Mouse (Mus musculus) ES-E14 (cell line): Measurements from ENCODE around the gene Nav2. TPM values are rescaled to one million over a fixed set of nuclear protein-coding genes. Genes with fewer than 3 reads are reported as not detected.

Experiments
- DNase-seq: peaks from one replicate; pipeline ENCODE4 v3.0.0-alpha.2; 2013; ENCODE audit warnings: low read depth, low spot score
- H3K27ac ChIP-seq: 2 replicates; pipeline ENCODE4 v1.5.1; 2012; ENCODE audit warnings: low read depth, mild to moderate bottlenecking, low read length, moderate library complexity, mixed read lengths; ENCODE audit not compliant: poor library complexity, insufficient read depth, severe bottlenecking
- H3K36me3 ChIP-seq: 2 replicates; pipeline ENCODE4 v1.6.1; 2012; ENCODE audit warnings: mild to moderate bottlenecking, low read length, moderate library complexity, mixed read lengths; ENCODE audit not compliant: control insufficient read depth, poor library complexity, insufficient read depth, severe bottlenecking
- H3K4me1 ChIP-seq, 2 experiments: fragments of 150-350 bp in 1 of 2; sonication (generic) in 1 of 2; 2 replicates each; pipeline ENCODE4 v1.6.1; 2012; ENCODE audit warnings: low read length in 2 of 2, mild to moderate bottlenecking in 1 of 2, mixed read lengths in 1 of 2; ENCODE audit not compliant: control insufficient read depth in 2 of 2, insufficient read depth in 2 of 2, poor library complexity in 1 of 2
- H3K4me3 ChIP-seq, 2 experiments: fragments of 150-350 bp in 1 of 2; sonication (generic) in 1 of 2; 2 replicates each; pipeline ENCODE4 v1.5.1; 2012; ENCODE audit warnings: low read length in 2 of 2, low read depth in 1 of 2, mild to moderate bottlenecking in 1 of 2, mixed read lengths in 1 of 2; ENCODE audit not compliant: insufficient read depth in 1 of 2, poor library complexity in 1 of 2, severe bottlenecking in 1 of 2
- H3K9ac ChIP-seq: 2 replicates; pipeline ENCODE4 v1.6.1; 2012; ENCODE audit warnings: low read depth, mild to moderate bottlenecking, low read length, mixed read lengths; ENCODE audit not compliant: poor library complexity, insufficient read depth, severe bottlenecking
- H3K9me3 ChIP-seq: fragments of 150-350 bp; sonication (generic); 2 replicates; pipeline ENCODE4 v1.6.1; 2012; ENCODE audit warnings: low read depth, mild to moderate bottlenecking, low read length; ENCODE audit not compliant: control insufficient read depth, insufficient read depth
- CHD2 ChIP-seq: IDR thresholded peaks from 2 replicates; pipeline ENCODE4 v1.6.1; 2014; ENCODE audit warnings: mild to moderate bottlenecking, low read depth, low read length, inconsistent platforms
- HCFC1 ChIP-seq: IDR thresholded peaks from 2 replicates; pipeline ENCODE4 v1.6.1; 2012; ENCODE audit warnings: low read length, inconsistent platforms, borderline replicate concordance; ENCODE audit not compliant: insufficient read depth
- MAFK ChIP-seq: IDR thresholded peaks from 2 replicates; pipeline ENCODE4 v1.6.1; 2014; ENCODE audit warnings: mild to moderate bottlenecking, low read depth, low read length, inconsistent platforms; ENCODE audit not compliant: insufficient read depth
- ZC3H11A ChIP-seq: IDR thresholded peaks from 2 replicates; pipeline ENCODE4 v1.6.1; 2012; ENCODE audit warnings: low read depth, mild to moderate bottlenecking, inconsistent platforms, low read length, borderline replicate concordance
- ZNF384 ChIP-seq: IDR thresholded peaks from 2 replicates; pipeline ENCODE4 v1.6.1; 2012; ENCODE audit warnings: low read depth, low read length, inconsistent platforms
- in situ Hi-C, 2 experiments: fragments of 600-800 bp; cut with MboI; formaldehyde crosslinking; loops; one replicate each; pipeline ENCODE4 v1.15.1; 2025; ENCODE audit warnings: low sequenced_read_pairs in 2 of 2, inconsistent platforms in 1 of 2; ENCODE audit not compliant: unreplicated experiment in 2 of 2
- total RNA-seq: library from RNA; depleted of rRNA; stranded (reverse); fragments of 300-350 nt; gene quantifications from 2 replicates; pipeline ENCODE4 v1.2.3, GENCODE M21; 2012

Gene Nav2
- total RNA-seq, 1 experiment, result 18.2 TPM

- no peak for TF ChIP-seq CHD2
- TF ChIP-seq ZC3H11A, result no peak
- TF ChIP-seq MAFK, result no peak
- TF ChIP-seq HCFC1, result no peak
- no peak for TF ChIP-seq ZNF384
- Histone ChIP-seq H3K9ac (no peak overlapping the region), H3K27ac (no peak overlapping the region), H3K4me1 (peaks cover 0 to 2% of the 10 kb centered on the region in 2 experiments; a peak in 1 of 4 replicates), H3K9me3 (no peaks in the 10 kb centered on the region), H3K36me3 (no peaks in the 10 kb centered on the region), H3K4me3 (no peak overlapping the region)
- in situ Hi-C loops, result no loop called here
- no peak for DNase-seq
Observed at GRCm38 (mm10) chr7:49291208-49291892, 382.8 kb downstream of the Nav2 start.

- Histone ChIP-seq H3K4me1 (no peaks in the 10 kb centered on the region; a peak in 1 of 4 replicates), H3K4me3 (no peak overlapping the region), H3K36me3 (no peaks in the 10 kb centered on the region), H3K27ac (no peak overlapping the region), H3K9ac (no peak overlapping the region), H3K9me3 (no peaks in the 10 kb centered on the region)
- in situ Hi-C loops, result no loop called here
- DNase-seq, result no peak
- no peak for TF ChIP-seq ZC3H11A
- TF ChIP-seq HCFC1, result no peak
- TF ChIP-seq MAFK, result no peak
- TF ChIP-seq ZNF384, result no peak
- TF ChIP-seq CHD2, result no peak
Observed at GRCm38 (mm10) chr7:49297148-49297547, 388.6 kb downstream of the Nav2 start.

- Histone ChIP-seq H3K9me3 (no peaks in the 10 kb centered on the region), H3K36me3 (no peaks in the 10 kb centered on the region), H3K9ac (no peak overlapping the region), H3K4me1 (no peaks in the 10 kb centered on the region; a peak in 1 of 4 replicates), H3K27ac (no peak overlapping the region), H3K4me3 (no peak overlapping the region)
- in situ Hi-C loops, result no loop called here
- DNase-seq, result no peak
- TF ChIP-seq ZC3H11A (no peak), HCFC1 (no peak)
Observed at GRCm38 (mm10) chr7:49298431-49298839, 389.9 kb downstream of the Nav2 start.

- peaks cover 0 to 2% of the 10 kb centered on the region in 2 experiments; a peak in 1 of 4 replicates for H3K4me1 ChIP-seq
- H3K27ac ChIP-seq, result no peak overlapping the region
- in situ Hi-C loops, result no loop called here
- TF ChIP-seq ZNF384, result no peak
- TF ChIP-seq CHD2, result no peak
- TF ChIP-seq MAFK, result no peak
- no peak for TF ChIP-seq HCFC1
- no peak for TF ChIP-seq ZC3H11A
- no peak for DNase-seq
- no peak overlapping the region for H3K9ac ChIP-seq
- H3K36me3 ChIP-seq, result no peaks in the 10 kb centered on the region
- no peak overlapping the region for H3K4me3 ChIP-seq
- H3K9me3 ChIP-seq, result no peaks in the 10 kb centered on the region
Observed at GRCm38 (mm10) chr7:49301487-49301886, 393.0 kb downstream of the Nav2 start.
